Comparison of ENCODE assay signal across 10 mouse cellular contexts in genomic region chr4:117146176-117146575, GRCm38 (mm10). TPM values are rescaled to one million over a fixed set of nuclear protein-coding genes. Genes with fewer than 3 reads are reported as not detected.
DNase-seq lines count a peak whose midpoint lies in the region; ATAC-seq and TF ChIP-seq lines count a peak whose summit lies in the region.
"Had no signal": no experiment of that assay in that cellular context is flagged by ENCODE, and none has a peak within 500 bp of the region (broad histone marks: within the 10 kb centered on the region; RNA-seq: fewer than 3 reads in every experiment).

No protein-coding gene starts in this region.

- no peak overlapping the region for H3K4me2 ChIP-seq in intestine, embryonic 14.5 days (ENCODE audit: low read length)
- no peak overlapping the region for H3K4me2 ChIP-seq in intestine, embryonic 16.5 days (ENCODE audit: low read depth, low read length)
- H3K4me2 ChIP-seq in neural tube, embryonic 11.5 days (ENCODE audit: low read depth), result no peak overlapping the region
- H3K4me2 ChIP-seq: embryonic facial prominence, embryonic 15.5 days had no signal

- H3K27me3 ChIP-seq in intestine, embryonic 14.5 days (replicated peaks; ENCODE audit: control insufficient read depth, insufficient read depth, low read length), result no peaks in the 10 kb centered on the region
- H3K27me3 ChIP-seq in intestine, embryonic 16.5 days (replicated peaks; ENCODE audit: control insufficient read depth, insufficient read depth, low read length), result no peaks in the 10 kb centered on the region
- H3K27me3 ChIP-seq in neural tube, embryonic 11.5 days (ENCODE audit: control insufficient read depth, insufficient read depth, low read length), result no peaks in the 10 kb centered on the region
- no peaks in the 10 kb centered on the region for H3K27me3 ChIP-seq in thymus, adult 2 months (ENCODE audit: control insufficient read depth, insufficient read depth, low read length)
- H3K27me3 ChIP-seq: embryonic facial prominence, embryonic 15.5 days had no signal

- H3K9me3 ChIP-seq in intestine, embryonic 14.5 days (ENCODE audit: control insufficient read depth, low read length), result no peaks in the 10 kb centered on the region
- H3K9me3 ChIP-seq in intestine, embryonic 16.5 days (ENCODE audit: control insufficient read depth, low read length), result no peaks in the 10 kb centered on the region
- H3K9me3 ChIP-seq in neural tube, embryonic 11.5 days (ENCODE audit: control insufficient read depth, low read length), result no peaks in the 10 kb centered on the region
- H3K9me3 ChIP-seq: embryonic facial prominence, embryonic 15.5 days had no signal

- no peak overlapping the region for H3K4me3 ChIP-seq in intestine, embryonic 14.5 days (ENCODE audit: low read depth, low read length)
- H3K4me3 ChIP-seq in intestine, embryonic 16.5 days (ENCODE audit: low read length), result no peak overlapping the region
- no peak overlapping the region for H3K4me3 ChIP-seq in neural tube, embryonic 11.5 days (ENCODE audit: low read depth, low read length)
- no peak overlapping the region for H3K4me3 ChIP-seq in thymus, adult 2 months (ENCODE audit: control insufficient read depth, insufficient read depth, low read length)
- H3K4me3 ChIP-seq: embryonic facial prominence, embryonic 15.5 days had no signal

- TF ChIP-seq POLR2A in thymus, adult 2 months (IDR thresholded peaks at IDR 0.05; ENCODE audit: control insufficient read depth, extremely low read depth, insufficient read depth, low read length, poor library complexity), result no peak

- no peak overlapping the region for H3K27ac ChIP-seq in intestine, embryonic 14.5 days (ENCODE audit: low read depth)
- no peak overlapping the region for H3K27ac ChIP-seq in intestine, embryonic 16.5 days (ENCODE audit: low read length)
- no peak overlapping the region for H3K27ac ChIP-seq in neural tube, embryonic 11.5 days (ENCODE audit: low read depth, low read length)
- H3K27ac ChIP-seq in thymus, adult 2 months (ENCODE audit: control insufficient read depth, insufficient read depth, low read length), result no peak overlapping the region
- H3K27ac ChIP-seq: embryonic facial prominence, embryonic 15.5 days had no signal

- TF ChIP-seq CTCF in thymus, adult 2 months (IDR thresholded peaks at IDR 0.05; ENCODE audit: borderline replicate concordance, control insufficient read depth, extremely low read depth, insufficient read depth, low read length, poor library complexity), result peak; percentile 88; the same call in 1 of the 2 replicates

- ATAC-seq in intestine, embryonic 14.5 days (replicated peaks; ENCODE audit: low FRiP score, low TSS enrichment, low read depth), result 0 out of 2 replicates have a peak, but pooled peaks have one; percentile 2
- no peak for ATAC-seq in intestine, embryonic 16.5 days
- ATAC-seq in neural tube, embryonic 11.5 days (ENCODE audit: insufficient read depth, low FRiP score, low TSS enrichment), result no peak

- WGBS in intestine, embryonic 14.5 days, result 36% methylated on average over 15 of the region's 15 CpGs
- 34% methylated on average over 15 of the region's 15 CpGs for WGBS in intestine, embryonic 16.5 days
- WGBS in neural tube, embryonic 11.5 days, result 29% methylated on average over 15 of the region's 15 CpGs
- WGBS in thymus, adult 2 months, result 49% methylated on average over 15 of the region's 15 CpGs

- peak; percentile 88 for DNase-seq in intestine, embryonic 14.5 days (ENCODE audit: low spot score)
- peak; percentile 95 for DNase-seq in adrenal gland, postnatal 10 days
- peak; percentile 75 for DNase-seq in embryo, embryonic 11.5 days (ENCODE audit: low read depth, low spot score)
- DNase-seq in heart, postnatal 25 days (ENCODE audit: low spot score), result peak; percentile 55
- peak; percentile 89 for DNase-seq in left cerebral cortex, postnatal 4 days
- peak; percentile 83 for DNase-seq in neural tube, embryonic 11.5 days (ENCODE audit: low spot score)
- peak; percentile 87 for DNase-seq in thymus, adult 2 months

- peaks cover 21% of the 10 kb centered on the region for H3K36me3 ChIP-seq in intestine, embryonic 14.5 days (ENCODE audit: control insufficient read depth, insufficient read depth, low read length)
- H3K36me3 ChIP-seq in intestine, embryonic 16.5 days (ENCODE audit: control insufficient read depth, insufficient read depth, low read length), result peaks cover 13% of the 10 kb centered on the region
- peaks cover 7% of the 10 kb centered on the region for H3K36me3 ChIP-seq in neural tube, embryonic 11.5 days (ENCODE audit: control insufficient read depth, insufficient read depth, low read length)
- peaks cover 12% of the 10 kb centered on the region for H3K36me3 ChIP-seq in thymus, adult 2 months (ENCODE audit: control insufficient read depth, insufficient read depth, low read length)

- no peak overlapping the region for H3K9ac ChIP-seq in intestine, embryonic 14.5 days (ENCODE audit: low read length)
- no peak overlapping the region for H3K9ac ChIP-seq in intestine, embryonic 16.5 days (ENCODE audit: low read depth, low read length)
- no peak overlapping the region for H3K9ac ChIP-seq in neural tube, embryonic 11.5 days (ENCODE audit: low read length)
- H3K9ac ChIP-seq: embryonic facial prominence, embryonic 15.5 days had no signal

- H3K4me1 ChIP-seq in intestine, embryonic 14.5 days (replicated peaks; ENCODE audit: control insufficient read depth, insufficient read depth, low read length), result no peaks in the 10 kb centered on the region
- H3K4me1 ChIP-seq in intestine, embryonic 16.5 days (ENCODE audit: control insufficient read depth, insufficient read depth, low read length), result no peaks in the 10 kb centered on the region
- H3K4me1 ChIP-seq in neural tube, embryonic 11.5 days (ENCODE audit: control insufficient read depth, insufficient read depth, low read length), result no peaks in the 10 kb centered on the region
- no peaks in the 10 kb centered on the region for H3K4me1 ChIP-seq in thymus, adult 2 months (replicated peaks; ENCODE audit: control insufficient read depth, insufficient read depth, low read length)
- H3K4me1 ChIP-seq: embryonic facial prominence, embryonic 15.5 days had no signal

- intact Hi-C loops in heart, postnatal 25 days (cut with DNase I), result no loop called here
- intact Hi-C loops in left cerebral cortex, postnatal 4 days (cut with DNase I), result no loop called here

RNA-seq across cellular contexts. Expression of gene Rps8, which starts 9.9 kb away (rescaled TPM):
- polyA plus RNA-seq in intestine, embryonic 14.5 days (2014; fragmentation: Nextera tagmentation; extraction: Ambion mirVana), result 1,373 and 1,522 TPM in 2 replicates
- polyA plus RNA-seq in intestine, embryonic 16.5 days (2015; fragmentation: Nextera tagmentation; extraction: Ambion mirVana), result 811 and 851 TPM in 2 replicates
- 1,000 to 10,000 TPM; 1,173 to 1,206 TPM for total RNA-seq in adrenal gland, postnatal 10 days (2021)
- 100 to 1,000 TPM; 571 to 648 TPM for total RNA-seq in heart, postnatal 25 days (2021)
- total RNA-seq in left cerebral cortex, postnatal 4 days (2021), result 100 to 1,000 TPM; 774 to 852 TPM
- polyA plus RNA-seq in neural tube, embryonic 11.5 days (2014; fragmentation: Nextera tagmentation; extraction: Ambion mirVana), result 818 and 875 TPM in 2 replicates
- polyA plus RNA-seq in thymus, adult 2 months (2012; rRNA removed), result 698 and 732 TPM in 2 replicates

RNA-seq across cellular contexts. Expression of gene Plk3, which starts 12.4 kb away (rescaled TPM):
- polyA plus RNA-seq in intestine, embryonic 14.5 days (2014; fragmentation: Nextera tagmentation; extraction: Ambion mirVana), result 3.1 and 3.7 TPM in 2 replicates
- polyA plus RNA-seq in intestine, embryonic 16.5 days (2015; fragmentation: Nextera tagmentation; extraction: Ambion mirVana), result 2.5 and 4.1 TPM in 2 replicates
- total RNA-seq in adrenal gland, postnatal 10 days (2021), result 10 to 100 TPM in 1 of 2 experiments, 1 to 10 TPM in 1; 4.2 to 13.5 TPM
- total RNA-seq in heart, postnatal 25 days (2021), result 1 to 10 TPM; 1.5 to 2.1 TPM
- 10 to 100 TPM; 19.4 to 21.4 TPM for total RNA-seq in left cerebral cortex, postnatal 4 days (2021)
- 42.5 and 48.9 TPM in 2 replicates for polyA plus RNA-seq in neural tube, embryonic 11.5 days (2014; fragmentation: Nextera tagmentation; extraction: Ambion mirVana)
- 18.0 and 21.4 TPM in 2 replicates for polyA plus RNA-seq in thymus, adult 2 months (2012; rRNA removed)

RNA-seq across cellular contexts. Expression of gene Tctex1d4, which starts 19.6 kb away (rescaled TPM):
- not detected in 2 replicates for polyA plus RNA-seq in intestine, embryonic 14.5 days (2014; fragmentation: Nextera tagmentation; extraction: Ambion mirVana)
- not detected in 2 replicates for polyA plus RNA-seq in intestine, embryonic 16.5 days (2015; fragmentation: Nextera tagmentation; extraction: Ambion mirVana)
- total RNA-seq in adrenal gland, postnatal 10 days (2021), result not detected
- not detected for total RNA-seq in heart, postnatal 25 days (2021)
- under 1 TPM; 0.52 to 0.58 TPM for total RNA-seq in left cerebral cortex, postnatal 4 days (2021)
- polyA plus RNA-seq in neural tube, embryonic 11.5 days (2014; fragmentation: Nextera tagmentation; extraction: Ambion mirVana), result not detected in 2 replicates
- 1.1 and 2.0 TPM in 2 replicates for polyA plus RNA-seq in thymus, adult 2 months (2012; rRNA removed)
- polyA plus RNA-seq: stomach, embryonic 14.5 days had no signal

RNA-seq across cellular contexts. Expression of gene Btbd19, which starts 20.7 kb away (rescaled TPM):
- 6.6 and 7.2 TPM in 2 replicates for polyA plus RNA-seq in intestine, embryonic 14.5 days (2014; fragmentation: Nextera tagmentation; extraction: Ambion mirVana)
- polyA plus RNA-seq in intestine, embryonic 16.5 days (2015; fragmentation: Nextera tagmentation; extraction: Ambion mirVana), result 3.9 and 4.8 TPM in 2 replicates
- total RNA-seq in adrenal gland, postnatal 10 days (2021), result 1 to 10 TPM; 6.0 to 6.4 TPM
- 1 to 10 TPM; 2.0 to 3.3 TPM for total RNA-seq in heart, postnatal 25 days (2021)
- 1 to 10 TPM; 8.0 to 8.4 TPM for total RNA-seq in left cerebral cortex, postnatal 4 days (2021)
- 3.4 and 4.0 TPM in 2 replicates for polyA plus RNA-seq in neural tube, embryonic 11.5 days (2014; fragmentation: Nextera tagmentation; extraction: Ambion mirVana)
- polyA plus RNA-seq in thymus, adult 2 months (2012; rRNA removed), result 18.6 and 20.3 TPM in 2 replicates

RNA-seq across cellular contexts. Expression of gene Kif2c, which starts 36.3 kb away (rescaled TPM):
- polyA plus RNA-seq in intestine, embryonic 14.5 days (2014; fragmentation: Nextera tagmentation; extraction: Ambion mirVana), result 53.4 and 59.0 TPM in 2 replicates
- 35.9 and 41.3 TPM in 2 replicates for polyA plus RNA-seq in intestine, embryonic 16.5 days (2015; fragmentation: Nextera tagmentation; extraction: Ambion mirVana)
- 1 to 10 TPM; 6.9 to 9.6 TPM for total RNA-seq in adrenal gland, postnatal 10 days (2021)
- total RNA-seq in heart, postnatal 25 days (2021), result under 1 TPM; 0.31 to 0.34 TPM
- total RNA-seq in left cerebral cortex, postnatal 4 days (2021), result 1 to 10 TPM; 4.0 to 5.0 TPM
- polyA plus RNA-seq in neural tube, embryonic 11.5 days (2014; fragmentation: Nextera tagmentation; extraction: Ambion mirVana), result 80.0 and 85.6 TPM in 2 replicates
- 16.5 and 21.8 TPM in 2 replicates for polyA plus RNA-seq in thymus, adult 2 months (2012; rRNA removed)
